Mouse (Mus musculus) left cerebral cortex, adult 18-20 months (tissue): ENCODE measurements around the gene Col12a1. TPM values are rescaled to one million over a fixed set of nuclear protein-coding genes. Genes with fewer than 3 reads are reported as not detected.

Experiments used
- DNase-seq, 2 experiments: peaks; one replicate each; pipeline ENCODE4 v3.0.0; 2021 to 2022; ENCODE audit warnings: low spot score in 2 of 2, mixed read lengths in 1 of 2
- long read RNA-seq, 2 experiments: library from polyadenylated mRNA; stranded (forward); transcript quantifications; one replicate each; pipeline ENCODE4 v2.0.0; 2021
- total RNA-seq, 2 experiments: library from RNA; stranded (reverse); gene quantifications; 2 replicates each; pipeline ENCODE4 v1.2.3; 2021

Col12a1 gene
- total RNA-seq: 1 to 10 TPM; 5.3 to 6.1 TPM
- long read RNA-seq, experiment 1, partial matches to known transcripts: 0 of 2 reads
- long read RNA-seq, experiment 1, other reads (novel, unspliced or antisense): 1 of 2 reads
- long read RNA-seq, experiment 2: 0 reads

GRCm38 (mm10) chr9:79718481-79719370 lies at the start of gene Col12a1:
Gene Col12a1, minus strand, starts transcription at chr9:79718831.
- DNase-seq: peak in 1 of 2 experiments; percentile 39

GRCm38 (mm10) chr9:79766991-79767545 lies 48.4 kb upstream of the Col12a1 start:
- DNase-seq: no peak

GRCm38 (mm10) chr9:79765329-79765728 lies 46.7 kb upstream of the Col12a1 start:
- no peak for DNase-seq

GRCm38 (mm10) chr9:79762519-79762918 lies 43.9 kb upstream of the Col12a1 start:
- DNase-seq: no peak

GRCm38 (mm10) chr9:79760076-79760475 lies 41.4 kb upstream of the Col12a1 start:
- DNase-seq: no peak

GRCm38 (mm10) chr9:79759385-79760005 lies 40.9 kb upstream of the Col12a1 start, which contains the start of gene Cox7a2:
Gene Cox7a2, minus strand, starts transcription at chr9:79759878.
- DNase-seq: peak; percentile 94 to 96

- DNase-seq: no peak
These were observed 36.7 kb upstream of the Col12a1 start for GRCm38 (mm10) chr9:79755311-79755710.

- DNase-seq: no peak
These were observed 33.2 kb upstream of the Col12a1 start for GRCm38 (mm10) chr9:79751846-79752245.

GRCm38 (mm10) chr9:79750709-79751108 lies 32.1 kb upstream of the Col12a1 start:
- DNase-seq: no peak

GRCm38 (mm10) chr9:79745036-79745435 lies 26.4 kb upstream of the Col12a1 start:
- DNase-seq: no peak

GRCm38 (mm10) chr9:79735608-79736007 lies 17.0 kb upstream of the Col12a1 start:
- DNase-seq: no peak

- DNase-seq: no peak
These were observed 11.7 kb upstream of the Col12a1 start for GRCm38 (mm10) chr9:79730301-79730700.

GRCm38 (mm10) chr9:79723090-79723489 lies 4.5 kb upstream of the Col12a1 start:
- peak; percentile 9 to 40 for DNase-seq

GRCm38 (mm10) chr9:79721056-79721455 lies 2.4 kb upstream of the Col12a1 start:
- DNase-seq: peak; percentile 54 to 72

GRCm38 (mm10) chr9:79720143-79720542 lies 1.5 kb upstream of the Col12a1 start:
- DNase-seq: peak in 1 of 2 experiments; percentile 30

GRCm38 (mm10) chr9:79719451-79719850 lies 820 bp upstream of the Col12a1 start:
- peak in 1 of 2 experiments; percentile 9 for DNase-seq

GRCm38 (mm10) chr9:79717836-79718475 lies 675 bp downstream of the Col12a1 start:
- peak in 1 of 2 experiments; percentile 10 for DNase-seq

- DNase-seq: peak; percentile 75 to 85
These were observed 1.5 kb downstream of the Col12a1 start for GRCm38 (mm10) chr9:79716909-79717835.

- DNase-seq: no peak
These were observed 2.1 kb downstream of the Col12a1 start for GRCm38 (mm10) chr9:79716496-79716895.

- DNase-seq: peak in 1 of 2 experiments; percentile 12
These were observed 4.1 kb downstream of the Col12a1 start for GRCm38 (mm10) chr9:79714471-79715045.
